Mouse (Mus musculus): ENCODE measurements around the gene Ebna1bp2. TPM values are rescaled to one million over a fixed set of nuclear protein-coding genes. Genes with fewer than 3 reads are reported as not detected.

Gene Ebna1bp2
- polyA plus RNA-seq, 1 experiment, result 21.0 TPM

GRCm38 (mm10) chr4:118612619-118613018, 8.0 kb upstream of the Ebna1bp2 start:
- Histone ChIP-seq H3K36me3 (replicated peaks; ENCODE audit: low read length) (no peaks in the 10 kb centered on the region), H3K4me1 (peaks cover 8% of the 10 kb centered on the region), H3K9me3 (peaks cover 3% of the 10 kb centered on the region), H3K4me3 (replicated peaks) (no peak overlapping the region), H3K27me3 (replicated peaks) (peaks cover 67% of the 10 kb centered on the region)
- no peak for TF ChIP-seq GATA1 (IDR thresholded peaks at IDR 0.05; ENCODE audit: borderline replicate concordance, low read length)
- TF ChIP-seq FLI1 (IDR thresholded peaks at IDR 0.05; ENCODE audit: low read length), result no peak

DNA sequence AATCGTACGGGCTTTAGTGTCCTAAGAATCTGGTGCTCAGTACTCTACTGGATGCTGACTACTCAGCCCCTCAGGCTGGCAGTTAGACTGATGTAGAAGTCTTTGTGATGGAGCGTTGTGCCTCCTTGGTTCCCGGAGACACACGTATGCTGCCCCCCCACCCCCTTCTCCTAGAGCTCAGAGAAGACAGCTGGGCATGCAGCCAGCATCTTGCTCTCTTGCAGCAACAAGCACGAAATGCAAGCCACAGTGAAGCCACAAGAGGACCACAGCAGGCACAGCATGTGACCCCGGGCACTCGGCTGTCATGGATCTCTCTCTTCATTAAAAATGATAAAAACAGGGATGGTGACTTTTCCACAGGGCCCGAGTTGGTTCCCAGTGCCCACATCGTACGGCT, 5.2 kb upstream of the Ebna1bp2 start:
- H3K36me3 ChIP-seq (replicated peaks; ENCODE audit: low read length), result no peaks in the 10 kb centered on the region
- H3K4me3 ChIP-seq (replicated peaks), result no peak overlapping the region
- no peak for TF ChIP-seq FLI1 (IDR thresholded peaks at IDR 0.05; ENCODE audit: low read length)
- TF ChIP-seq GATA1 (IDR thresholded peaks at IDR 0.05; ENCODE audit: borderline replicate concordance, low read length), result no peak
- H3K27me3 ChIP-seq (replicated peaks), result peaks cover 42% of the 10 kb centered on the region
- H3K4me1 ChIP-seq, result peaks cover 8% of the 10 kb centered on the region
- peaks cover 3% of the 10 kb centered on the region for H3K9me3 ChIP-seq

- no peaks in the 10 kb centered on the region for H3K9me3 ChIP-seq
- TF ChIP-seq FLI1 (IDR thresholded peaks at IDR 0.05; ENCODE audit: low read length), result no peak
- TF ChIP-seq GATA1 (IDR thresholded peaks at IDR 0.05; ENCODE audit: borderline replicate concordance, low read length), result no peak
- H3K4me1 ChIP-seq, result peaks cover 21% of the 10 kb centered on the region
These were observed 345 bp downstream of the Ebna1bp2 start for GRCm38 (mm10) chr4:118620967-118621320.

GRCm38 (mm10) chr4:118621781-118622180, 1.2 kb downstream of the Ebna1bp2 start:
- Histone ChIP-seq H3K4me3 (replicated peaks) (peak overlapping the region; percentile 98), H3K9me3 (no peaks in the 10 kb centered on the region), H3K27me3 (replicated peaks) (peaks cover under 1% of the 10 kb centered on the region), H3K4me1 (peaks cover 18% of the 10 kb centered on the region), H3K36me3 (replicated peaks; ENCODE audit: low read length) (peaks cover 44% of the 10 kb centered on the region)
- TF ChIP-seq GATA1 (IDR thresholded peaks at IDR 0.05; ENCODE audit: borderline replicate concordance, low read length) (no peak), FLI1 (IDR thresholded peaks at IDR 0.05; ENCODE audit: low read length) (no peak)

More at GRCm38 (mm10) chr4:118620967-118621320, 345 bp downstream of the Ebna1bp2 start:
- Histone ChIP-seq H3K36me3 (replicated peaks; ENCODE audit: low read length) (peaks cover 36% of the 10 kb centered on the region), H3K4me3 (replicated peaks) (peak overlapping the region; percentile 98), H3K27me3 (replicated peaks) (peaks cover 5% of the 10 kb centered on the region)

DNA sequence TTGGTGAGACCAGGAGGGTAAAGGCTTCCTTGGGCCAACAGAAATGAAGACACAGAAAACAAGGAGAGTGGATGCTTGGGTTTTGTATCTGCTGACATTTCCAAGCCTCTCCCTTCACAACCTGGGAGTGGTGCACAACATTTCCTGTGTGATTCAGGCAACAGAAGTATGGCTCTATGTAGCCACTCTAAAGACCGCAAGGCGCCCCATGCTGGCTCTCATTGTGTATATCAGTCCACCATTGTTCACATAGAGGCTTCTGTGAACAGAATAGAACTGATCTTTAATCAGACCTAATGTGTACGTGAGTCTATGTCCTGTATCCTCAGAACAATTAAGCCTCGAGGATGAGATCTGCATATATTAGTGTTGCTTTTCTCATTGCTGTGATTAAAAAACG, 9.7 kb downstream of the Ebna1bp2 start:
- H3K27me3 ChIP-seq (replicated peaks), result peaks cover 4% of the 10 kb centered on the region
- TF ChIP-seq GATA1 (IDR thresholded peaks at IDR 0.05; ENCODE audit: borderline replicate concordance, low read length) (no peak), FLI1 (IDR thresholded peaks at IDR 0.05; ENCODE audit: low read length) (no peak)
- no peak overlapping the region for H3K4me3 ChIP-seq (replicated peaks)
- peaks cover 9% of the 10 kb centered on the region for H3K4me1 ChIP-seq
- no peaks in the 10 kb centered on the region for H3K9me3 ChIP-seq
- peaks cover 67% of the 10 kb centered on the region for H3K36me3 ChIP-seq (replicated peaks; ENCODE audit: low read length)

- no peaks in the 10 kb centered on the region for H3K9me3 ChIP-seq
- TF ChIP-seq FLI1 (IDR thresholded peaks at IDR 0.05; ENCODE audit: low read length) (no peak), GATA1 (IDR thresholded peaks at IDR 0.05; ENCODE audit: borderline replicate concordance, low read length) (no peak)
These were observed 22.0 kb downstream of the Ebna1bp2 start for GRCm38 (mm10) chr4:118642346-118643190.

DNA sequence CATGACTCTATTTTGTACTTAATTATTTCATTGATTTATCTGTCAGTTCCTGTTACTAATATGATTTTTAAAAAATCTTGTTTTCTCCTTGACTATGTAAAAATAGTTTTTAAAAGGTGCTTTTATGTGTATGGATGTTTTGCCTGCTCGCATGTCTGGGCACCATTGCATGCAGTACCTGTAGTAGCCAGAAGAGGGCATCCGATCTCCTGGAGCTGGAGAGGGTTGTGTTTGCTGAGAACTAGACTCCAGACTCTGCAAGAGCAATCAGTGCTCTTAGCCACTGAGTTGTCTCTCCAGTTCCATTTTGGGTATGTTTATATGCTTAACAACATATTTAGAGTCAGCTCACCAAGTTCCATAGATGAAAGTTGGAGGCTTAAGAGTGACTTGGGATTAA, 24.6 kb downstream of the Ebna1bp2 start:
- TF ChIP-seq GATA1 (IDR thresholded peaks at IDR 0.05; ENCODE audit: borderline replicate concordance, low read length), result no peak
- no peak for TF ChIP-seq FLI1 (IDR thresholded peaks at IDR 0.05; ENCODE audit: low read length)
- H3K27me3 ChIP-seq (replicated peaks), result peaks cover 18% of the 10 kb centered on the region
- no peak overlapping the region for H3K4me3 ChIP-seq (replicated peaks)
- H3K4me1 ChIP-seq, result peaks cover 4% of the 10 kb centered on the region
- no peaks in the 10 kb centered on the region for H3K9me3 ChIP-seq
- no peaks in the 10 kb centered on the region for H3K36me3 ChIP-seq (replicated peaks; ENCODE audit: low read length)

More at GRCm38 (mm10) chr4:118642346-118643190, 22.0 kb downstream of the Ebna1bp2 start:
- peaks cover 14% of the 10 kb centered on the region for H3K27me3 ChIP-seq (replicated peaks)
- H3K4me1 ChIP-seq, result peaks cover 4% of the 10 kb centered on the region
- H3K4me3 ChIP-seq (replicated peaks), result no peak overlapping the region
- no peaks in the 10 kb centered on the region for H3K36me3 ChIP-seq (replicated peaks; ENCODE audit: low read length)

GRCm38 (mm10) chr4:118658652-118659051, 38.1 kb downstream of the Ebna1bp2 start, which contains the start of gene Olfr62:
Olfr62 (plus strand) TSS chr4:118658952.
- TF ChIP-seq GATA1 (IDR thresholded peaks at IDR 0.05; ENCODE audit: borderline replicate concordance, low read length) (no peak), FLI1 (IDR thresholded peaks at IDR 0.05; ENCODE audit: low read length) (no peak)
- peaks cover 39% of the 10 kb centered on the region for H3K27me3 ChIP-seq (replicated peaks)

More at GRCm38 (mm10) chr4:118658652-118659051, 38.1 kb downstream of the Ebna1bp2 start, which contains the start of gene Olfr62:
- Histone ChIP-seq H3K9me3 (no peaks in the 10 kb centered on the region), H3K4me1 (no peaks in the 10 kb centered on the region), H3K36me3 (replicated peaks; ENCODE audit: low read length) (no peaks in the 10 kb centered on the region), H3K4me3 (replicated peaks) (no peak within 1 kb of the TSS)

Other genes with a start within 250 kb of the Ebna1bp2 start
- gene Szt2, start 211.5 kb upstream of the Ebna1bp2 start, polyA plus RNA-seq (2012; ENCODE audit: insufficient read depth, low replicate concordance), result 23.1 and 33.1 TPM in 2 replicates
- 12.6 and 39.3 TPM in 2 replicates for gene Med8, start 211.5 kb upstream of the Ebna1bp2 start, polyA plus RNA-seq (2012; ENCODE audit: insufficient read depth, low replicate concordance)
- 148 and 265 TPM in 2 replicates for gene Elovl1, start 192.7 kb upstream of the Ebna1bp2 start, polyA plus RNA-seq (2012; ENCODE audit: insufficient read depth, low replicate concordance)
- 89.0 and 104 TPM in 2 replicates for gene Cdc20, start 183.4 kb upstream of the Ebna1bp2 start, polyA plus RNA-seq (2012; ENCODE audit: insufficient read depth, low replicate concordance)
- 425 and 2,158 TPM in 2 replicates for gene Mpl, start 163.3 kb upstream of the Ebna1bp2 start, polyA plus RNA-seq (2012; ENCODE audit: insufficient read depth, low replicate concordance)
- 32.0 and 48.6 TPM in 2 replicates for gene Tie1, start 130.7 kb upstream of the Ebna1bp2 start, polyA plus RNA-seq (2012; ENCODE audit: insufficient read depth, low replicate concordance)
- gene 2610528J11Rik, start 93.8 kb upstream of the Ebna1bp2 start, polyA plus RNA-seq (2012; ENCODE audit: insufficient read depth, low replicate concordance), result 64.9 and 160 TPM in 2 replicates
- gene Tmem125, start 76.8 kb upstream of the Ebna1bp2 start, polyA plus RNA-seq (2012; ENCODE audit: insufficient read depth, low replicate concordance), result 0.22 TPM in 1 of 2 replicates, not detected in the other
- gene Cfap57, start within 50 bp of the Ebna1bp2 start, polyA plus RNA-seq (2012; ENCODE audit: insufficient read depth, low replicate concordance), result not detected in 2 replicates
- gene Olfr62, start 38.2 kb downstream of the Ebna1bp2 start, polyA plus RNA-seq (2012; ENCODE audit: insufficient read depth, low replicate concordance), result 0.08 TPM in 1 of 2 replicates, not detected in the other
- not detected in 2 replicates for gene Olfr1342, start 72.0 kb downstream of the Ebna1bp2 start, polyA plus RNA-seq (2012; ENCODE audit: insufficient read depth, low replicate concordance)
- gene Olfr1341, start 82.7 kb downstream of the Ebna1bp2 start, polyA plus RNA-seq (2012; ENCODE audit: insufficient read depth, low replicate concordance), result not detected in 2 replicates
- gene Olfr1340, start 99.3 kb downstream of the Ebna1bp2 start, polyA plus RNA-seq (2012; ENCODE audit: insufficient read depth, low replicate concordance), result not detected in 2 replicates
- gene Olfr1339, start 111.4 kb downstream of the Ebna1bp2 start, polyA plus RNA-seq (2012; ENCODE audit: insufficient read depth, low replicate concordance), result not detected in 2 replicates
- 0.03 TPM in 1 of 2 replicates, not detected in the other for gene Olfr1338, start 137.9 kb downstream of the Ebna1bp2 start, polyA plus RNA-seq (2012; ENCODE audit: insufficient read depth, low replicate concordance)
- gene Olfr1337, start 161.8 kb downstream of the Ebna1bp2 start, polyA plus RNA-seq (2012; ENCODE audit: insufficient read depth, low replicate concordance), result not detected in 2 replicates
- gene Olfr1335, start 189.1 kb downstream of the Ebna1bp2 start, polyA plus RNA-seq (2012; ENCODE audit: insufficient read depth, low replicate concordance), result not detected in 2 replicates
- gene Olfr1333, start 215.5 kb downstream of the Ebna1bp2 start, polyA plus RNA-seq (2012; ENCODE audit: insufficient read depth, low replicate concordance), result not detected in 2 replicates
- gene Olfr1331, start 243.8 kb downstream of the Ebna1bp2 start, polyA plus RNA-seq (2012; ENCODE audit: insufficient read depth, low replicate concordance), result not detected in 2 replicates